Mouse (Mus musculus) liver, postnatal 0 days (tissue): Measurements from ENCODE around the gene Fem1a. TPM values are rescaled to one million over a fixed set of nuclear protein-coding genes. Genes with fewer than 3 reads are reported as not detected.
A peak's percentile ranks its signal among the peaks of the same experiment; 100 is the strongest.

ENCODE experiments used
- ATAC-seq: fragments of 200-750 bp; cut with Nextera tagmentation; 2 replicates; pipeline ENCODE4 v1.8.0; 2017; ENCODE audit warnings: mild to moderate bottlenecking, moderate library complexity
- DNase-seq: peaks from one replicate; pipeline ENCODE4 v3.0.0-alpha.2; 2016
- H3K27ac ChIP-seq: fragments of 300-500 bp; sonication (generic); 2 replicates; pipeline ENCODE4 v1.5.1; 2014; ENCODE audit warnings: antibody characterized with exemption, moderate library complexity, mild to moderate bottlenecking, low read depth
- H3K27me3 ChIP-seq: fragments of 300-500 bp; sonication (generic); 2 replicates; pipeline ENCODE4 v1.6.1; 2014; ENCODE audit warnings: low read length, control low read depth, mixed read lengths; ENCODE audit not compliant: insufficient read depth
- H3K36me3 ChIP-seq: fragments of 300-500 bp; sonication (generic); replicated peaks from 2 replicates; pipeline ENCODE4 v1.6.1; 2014; ENCODE audit warnings: mild to moderate bottlenecking, control low read depth, low read length, moderate library complexity, mixed read lengths; ENCODE audit not compliant: insufficient read depth
- H3K4me1 ChIP-seq: fragments of 300-500 bp; sonication (generic); 2 replicates; pipeline ENCODE4 v1.6.1; 2014; ENCODE audit warnings: antibody characterized with exemption, mild to moderate bottlenecking, control low read depth; ENCODE audit not compliant: insufficient read depth
- H3K4me2 ChIP-seq: fragments of 300-500 bp; sonication (generic); 2 replicates; pipeline ENCODE4 v1.6.1; 2014; ENCODE audit warnings: low read depth, mild to moderate bottlenecking, low read length, moderate library complexity, mixed read lengths
- H3K4me3 ChIP-seq: fragments of 300-500 bp; sonication (generic); 2 replicates; pipeline ENCODE4 v1.5.1; 2014; ENCODE audit warnings: low read depth, low read length
- H3K9ac ChIP-seq: fragments of 300-500 bp; sonication (generic); replicated peaks from 2 replicates; pipeline ENCODE4 v1.6.1; 2014; ENCODE audit warnings: mild to moderate bottlenecking, moderate library complexity
- H3K9me3 ChIP-seq: fragments of 300-500 bp; sonication (generic); 2 replicates; pipeline ENCODE4 v1.6.1; 2016; ENCODE audit warnings: mild to moderate bottlenecking, control low read depth, low read length, mixed read lengths
- CTCF ChIP-seq: sonication (generic); IDR thresholded peaks from 2 replicates; pipeline ENCODE4 v1.5.1; 2016; ENCODE audit warnings: antibody characterized with exemption, low read depth
- EP300 ChIP-seq: IDR thresholded peaks from 2 replicates; pipeline ENCODE4 v1.6.1; 2016; ENCODE audit warnings: antibody characterized with exemption, low read depth, mild to moderate bottlenecking
- WGBS: fragments of 180-500 bp; shearing (Covaris S2); extraction: QIAGEN DNeasy Blood & Tissue Kit; methylation state at CpG from one replicate; pipeline ENCODE4 v1.1.7; 2014; ENCODE audit not compliant: insufficient replicate concordance; 5-methylcytosine and 5-hydroxymethylcytosine counted together
- polyA plus RNA-seq: library from polyadenylated mRNA; unstranded; fragments of >200 nt; fragmentation: Nextera tagmentation; extraction: Ambion mirVana; gene quantifications from 2 replicates; pipeline ENCODE4 v1.2.1, GENCODE M21; 2015

Gene Fem1a
- polyA plus RNA-seq, 1 experiment from 2014 or later: 5.2 TPM

DNA sequence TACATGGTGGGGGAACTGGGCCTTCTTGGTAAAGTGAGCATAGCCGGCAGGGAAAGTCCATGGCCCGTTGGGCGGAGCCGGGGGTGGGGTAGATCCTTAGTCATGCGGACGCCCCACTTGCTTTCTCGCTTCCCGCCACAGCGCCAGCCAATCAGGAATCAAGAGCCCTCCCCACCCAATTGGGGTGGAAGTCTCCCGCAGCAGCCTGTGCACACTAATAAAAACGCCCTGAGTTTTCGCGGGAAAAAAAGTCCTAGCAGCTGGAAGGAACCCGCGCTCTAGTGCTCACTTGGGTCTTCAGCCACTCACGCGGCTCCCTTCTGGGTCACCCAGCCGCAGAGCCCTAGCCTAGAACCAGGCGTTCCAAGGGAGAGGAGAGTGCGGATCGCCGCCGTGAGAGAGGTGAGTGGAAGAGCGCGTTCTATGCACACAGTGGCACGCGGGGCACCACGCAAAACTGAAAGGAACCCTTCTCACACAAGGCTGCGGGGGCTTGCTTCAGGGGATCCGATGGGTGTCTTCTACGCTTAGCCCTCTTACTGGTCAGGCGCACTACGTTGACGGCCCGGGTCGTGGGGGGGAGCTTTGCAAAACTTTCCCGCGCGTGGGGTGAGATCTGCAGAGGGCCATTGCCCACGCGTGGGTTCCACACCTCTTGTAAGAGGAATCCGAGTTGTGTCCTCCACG is 46.7 kb downstream of the Fem1a start, which contains the start of gene Uhrf1:
Gene Uhrf1 (plus strand): TSS at position 162 of the 687 bp plus-strand sequence.
- Histone ChIP-seq H3K9ac (peak within 1 kb of the TSS; percentile 76), H3K4me1 (peaks cover 45% of the 10 kb centered on the region), H3K27me3 (no peaks in the 10 kb centered on the region), H3K27ac (peak within 1 kb of the TSS; percentile 80), H3K36me3 (peaks cover 24% of the 10 kb centered on the region), H3K4me3 (peak within 1 kb of the TSS; percentile 62), H3K9me3 (no peaks in the 10 kb centered on the region), H3K4me2 (peak within 1 kb of the TSS; percentile 88)
- TF ChIP-seq EP300 (no peak), CTCF (no peak)
- DNase-seq: peak; percentile 92
- under 1% methylated on average over 43 of the region's 43 CpGs for WGBS
- peak; percentile 80 for ATAC-seq

DNA sequence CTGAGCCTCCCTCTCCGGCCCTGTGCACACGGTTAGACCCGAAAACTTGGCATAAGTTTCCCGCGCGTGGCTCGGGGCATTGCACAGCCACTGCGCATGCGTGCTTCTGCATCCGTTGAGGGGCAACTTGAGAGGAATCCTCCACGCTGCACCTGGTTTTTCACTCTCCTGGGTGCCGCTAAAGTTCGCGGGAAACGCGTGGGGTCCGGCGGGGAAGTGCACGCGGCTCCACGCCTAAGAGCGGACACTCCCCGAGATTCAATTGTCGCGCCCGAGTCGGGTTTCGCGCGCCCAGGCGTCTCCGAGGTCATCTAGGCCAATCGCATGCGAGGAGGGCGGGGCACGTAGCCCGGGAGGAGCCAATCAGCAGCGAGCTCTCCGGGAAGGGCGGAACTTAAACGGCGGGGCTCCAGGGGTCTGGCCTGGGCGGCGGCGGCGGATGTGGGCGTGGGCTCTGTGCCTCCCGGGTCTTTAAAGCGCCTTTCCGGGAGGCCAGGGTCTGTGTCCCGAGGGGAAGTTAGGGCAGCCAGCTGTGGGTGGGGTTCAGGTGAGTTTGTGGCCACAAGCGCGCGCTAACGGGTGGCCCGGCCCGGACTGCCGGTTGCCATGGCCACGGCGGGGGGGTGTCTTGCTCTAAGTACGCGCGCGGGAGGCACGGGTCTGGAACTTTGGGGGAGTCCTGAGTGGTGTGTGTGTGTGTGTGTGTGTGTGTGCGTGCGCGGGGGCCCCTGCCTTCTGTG is 47.4 kb downstream of the Fem1a start:
- H3K4me1 ChIP-seq: peaks cover 45% of the 10 kb centered on the region
- peak overlapping the region; percentile 76 for H3K9ac ChIP-seq
- TF ChIP-seq EP300: no peak; the same call in 1 of the 2 replicates
- no peak for TF ChIP-seq CTCF
- ATAC-seq (peak; percentile 87), DNase-seq (peak; percentile 98)
- no peaks in the 10 kb centered on the region for H3K27me3 ChIP-seq
- H3K36me3 ChIP-seq: peaks cover 31% of the 10 kb centered on the region
- peak overlapping the region; percentile 80 for H3K27ac ChIP-seq
- peak overlapping the region; percentile 62 for H3K4me3 ChIP-seq
- WGBS: under 1% methylated on average over 63 of the region's 68 CpGs
- H3K9me3 ChIP-seq: no peaks in the 10 kb centered on the region
- H3K4me2 ChIP-seq: peak overlapping the region; percentile 88

DNA sequence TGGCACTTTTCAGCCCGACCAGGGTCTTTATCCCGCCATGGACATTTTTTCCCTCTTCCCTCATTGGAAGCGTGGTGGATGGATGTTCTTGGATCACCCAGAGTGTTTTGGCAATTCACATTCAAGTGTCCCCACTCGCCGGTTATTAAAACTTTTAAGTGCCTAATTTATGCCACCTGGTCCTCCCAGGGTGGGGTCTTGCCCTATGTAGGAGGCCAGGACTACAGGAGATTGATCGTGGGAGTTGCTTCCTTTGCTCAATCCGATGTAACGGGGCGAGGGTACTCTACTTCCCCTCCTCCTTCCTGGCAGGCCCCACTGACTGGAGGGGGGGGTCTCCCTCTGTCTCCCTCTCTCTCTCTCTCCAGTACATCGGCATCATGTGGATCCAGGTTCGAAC is 48.1 kb downstream of the Fem1a start:
- TF ChIP-seq EP300: no peak
- TF ChIP-seq CTCF: no peak
- WGBS: 15% methylated on average over 11 of the region's 11 CpGs
- peak overlapping the region; percentile 62 for H3K4me3 ChIP-seq
- DNase-seq: no peak
- H3K9ac ChIP-seq: peak overlapping the region; percentile 76
- H3K9me3 ChIP-seq: no peaks in the 10 kb centered on the region
- H3K27me3 ChIP-seq: no peaks in the 10 kb centered on the region
- no peak for ATAC-seq
- H3K4me1 ChIP-seq: peaks cover 45% of the 10 kb centered on the region
- H3K36me3 ChIP-seq: peaks cover 37% of the 10 kb centered on the region
- H3K27ac ChIP-seq: peak overlapping the region; percentile 80
- peak overlapping the region; percentile 88 for H3K4me2 ChIP-seq

DNA sequence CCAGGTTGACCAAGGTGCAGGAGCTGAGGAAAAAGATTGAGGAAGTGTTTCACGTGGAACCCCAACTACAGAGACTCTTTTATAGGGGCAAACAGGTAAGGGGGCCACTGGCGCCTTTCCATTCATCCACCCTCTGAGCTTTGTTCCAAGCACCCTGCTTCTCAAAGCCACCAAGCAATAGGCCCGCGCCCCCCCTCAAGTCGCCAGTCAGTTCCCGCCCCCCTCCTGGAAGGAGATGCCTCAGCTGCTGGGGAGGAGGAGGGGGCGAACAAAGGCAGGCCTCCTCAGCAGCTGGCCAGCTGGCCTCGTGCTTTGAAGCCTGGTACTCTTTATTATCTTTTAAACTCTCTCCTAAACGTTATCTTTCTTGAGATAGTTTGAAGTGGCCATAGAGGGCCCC is 48.5 kb downstream of the Fem1a start:
- ATAC-seq (no peak), DNase-seq (no peak)
- Histone ChIP-seq H3K36me3 (peaks cover 40% of the 10 kb centered on the region), H3K9me3 (no peaks in the 10 kb centered on the region), H3K27ac (peak overlapping the region; percentile 80), H3K4me1 (peaks cover 45% of the 10 kb centered on the region), H3K9ac (peak overlapping the region; percentile 76), H3K27me3 (no peaks in the 10 kb centered on the region), H3K4me2 (peak overlapping the region; percentile 88), H3K4me3 (peak overlapping the region; percentile 62)
- no peak for TF ChIP-seq CTCF
- no peak for TF ChIP-seq EP300
- WGBS: 48% methylated on average over 9 of the region's 9 CpGs

DNA sequence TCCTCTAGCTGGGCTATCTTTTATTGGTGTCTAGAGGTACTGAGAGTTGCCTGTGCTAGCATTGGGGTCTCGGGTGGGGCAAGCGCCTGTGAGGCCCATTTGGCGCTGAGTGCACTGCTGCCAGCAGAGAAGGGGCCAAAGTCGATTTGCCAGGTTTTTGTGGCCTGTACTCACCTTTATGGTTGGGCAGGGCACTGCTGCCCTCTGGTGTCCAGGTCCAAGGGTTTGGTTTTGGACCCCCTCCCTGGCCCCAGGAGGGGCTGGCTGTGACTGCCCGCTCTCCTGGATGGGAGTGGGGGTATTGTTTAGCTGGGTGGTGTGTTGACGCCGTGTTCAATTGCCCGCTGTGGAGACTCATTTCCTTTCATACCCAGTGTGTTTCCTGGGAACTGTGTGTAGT is 49.2 kb downstream of the Fem1a start:
- Histone ChIP-seq H3K4me1 (peaks cover 45% of the 10 kb centered on the region), H3K36me3 (peaks cover 47% of the 10 kb centered on the region), H3K27me3 (no peaks in the 10 kb centered on the region), H3K27ac (no peak overlapping the region), H3K4me2 (peak overlapping the region; percentile 88), H3K9ac (no peak overlapping the region), H3K4me3 (peak overlapping the region; percentile 62; the same call in 1 of the 2 replicates), H3K9me3 (no peaks in the 10 kb centered on the region)
- WGBS: 72% methylated on average over 8 of the region's 8 CpGs
- DNase-seq (peak; percentile 57), ATAC-seq (no peak)
- no peak for TF ChIP-seq EP300
- peak; percentile 65 for TF ChIP-seq CTCF

DNA sequence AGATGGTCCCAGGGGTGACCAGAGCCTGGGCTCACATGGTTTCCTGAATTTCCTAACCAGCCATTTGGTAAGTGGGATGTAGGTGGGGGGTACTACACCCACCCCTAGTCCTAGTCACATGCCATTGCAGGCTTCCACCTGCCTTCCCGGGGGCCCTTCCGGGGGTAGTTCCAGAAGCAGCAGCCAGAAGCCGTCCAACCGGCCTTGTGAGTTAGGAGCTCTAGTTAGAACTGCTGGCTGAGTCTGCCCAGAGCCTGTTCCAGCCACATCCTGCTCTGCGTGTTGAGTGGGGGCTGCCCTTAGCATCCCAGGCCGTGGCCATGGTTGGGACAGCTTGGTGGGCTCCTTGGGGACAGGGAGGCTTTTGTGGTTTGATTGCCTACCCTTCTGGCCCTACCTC is 51.5 kb downstream of the Fem1a start:
- Histone ChIP-seq H3K4me1 (peaks cover 33% of the 10 kb centered on the region), H3K4me3 (no peak overlapping the region), H3K9ac (no peak overlapping the region), H3K27ac (0 out of 2 replicates have a peak overlapping the region, but pooled peaks have one; percentile 22), H3K36me3 (peaks cover 66% of the 10 kb centered on the region), H3K27me3 (no peaks in the 10 kb centered on the region), H3K9me3 (no peaks in the 10 kb centered on the region), H3K4me2 (no peak overlapping the region)
- TF ChIP-seq EP300: no peak
- no peak for TF ChIP-seq CTCF
- ATAC-seq: no peak
- WGBS: 76% methylated on average over 6 of the region's 6 CpGs
- no peak for DNase-seq
